ENCODE assay signal across 22 mouse cellular contexts in genomic region chr19:10975187-10975586, GRCm38 (mm10). TPM values are rescaled to one million over a fixed set of nuclear protein-coding genes. Genes with fewer than 3 reads are reported as not detected.
DNase-seq lines count a peak whose midpoint lies in the region; ATAC-seq and TF ChIP-seq lines count a peak whose summit lies in the region.
"Had no signal": no experiment of that assay in that cellular context is flagged by ENCODE, and none has a peak within 500 bp of the region (broad histone marks: within the 10 kb centered on the region; RNA-seq: fewer than 3 reads in every experiment).

No protein-coding gene starts in this region.

- TF ChIP-seq CTCF in testis, adult 2 months (IDR thresholded peaks at IDR 0.05; ENCODE audit: control insufficient read depth, insufficient read depth, insufficient replicate concordance, low read depth, low read length), result no peak

- no peak overlapping the region for H3K4me3 ChIP-seq in testis, adult 2 months (ENCODE audit: control insufficient read depth, low read depth, low read length)
- no peak overlapping the region for H3K4me3 ChIP-seq in intestine, embryonic 14.5 days (ENCODE audit: low read depth, low read length)
- H3K4me3 ChIP-seq in myocyte, result no peak overlapping the region
- H3K4me3 ChIP-seq: embryonic facial prominence, embryonic 13.5 days; forebrain, embryonic 12.5 days; heart, embryonic 10.5 days; heart, embryonic 15.5 days; hindbrain, embryonic 13.5 days had no signal

- H3K4me2 ChIP-seq in intestine, embryonic 14.5 days (ENCODE audit: low read length), result no peak overlapping the region
- peak overlapping the region; percentile 54 for H3K4me2 ChIP-seq in myocyte (ENCODE audit: low read depth)
- H3K4me2 ChIP-seq: embryonic facial prominence, embryonic 13.5 days; forebrain, embryonic 12.5 days; heart, embryonic 15.5 days; hindbrain, embryonic 13.5 days had no signal

- no peak for DNase-seq in testis, postnatal 10 days (ENCODE audit: low spot score)
- DNase-seq in intestine, embryonic 14.5 days (ENCODE audit: low spot score), result no peak
- no peak for DNase-seq in kidney, postnatal 10 days
- DNase-seq in c-Kit-positive CD71-positive TER-119-positive erythroid progenitor cells, embryonic 14.5 days (ENCODE audit: low spot score), result no peak
- DNase-seq in adrenal gland, adult (ENCODE audit: inconsistent age in 2 of 2, low spot score in 1 of 2), result no peak
- DNase-seq: adrenal gland, postnatal 14 days; cerebellum, adult 18-20 months; cerebellum, adult 9-11 months; cerebellum, postnatal 36 days; gastrocnemius, postnatal 10 days; heart, adult 18-20 months; heart, postnatal 14 days had no signal

- peaks cover 3% of the 10 kb centered on the region; the same call in 1 of the 2 replicates for H3K4me1 ChIP-seq in testis, adult 2 months (ENCODE audit: control insufficient read depth, insufficient read depth, low read length)
- peaks cover 20% of the 10 kb centered on the region for H3K4me1 ChIP-seq in intestine, embryonic 14.5 days (replicated peaks; ENCODE audit: control insufficient read depth, insufficient read depth, low read length)
- H3K4me1 ChIP-seq: hindbrain, embryonic 13.5 days had no signal

- no peaks in the 10 kb centered on the region for H3K36me3 ChIP-seq in testis, adult 2 months (ENCODE audit: control insufficient read depth, insufficient read depth, low read length)
- H3K36me3 ChIP-seq in intestine, embryonic 14.5 days (ENCODE audit: control insufficient read depth, insufficient read depth, low read length), result no peaks in the 10 kb centered on the region
- H3K36me3 ChIP-seq in myocyte (ENCODE audit: control insufficient read depth, insufficient read depth), result no peaks in the 10 kb centered on the region
- H3K36me3 ChIP-seq: embryonic facial prominence, embryonic 13.5 days; forebrain, embryonic 12.5 days; G1E; heart, embryonic 10.5 days; heart, embryonic 15.5 days; hindbrain, embryonic 13.5 days had no signal

- no peak overlapping the region for H3ac ChIP-seq in myocyte (ENCODE audit: control insufficient read depth, insufficient read length)

- no peak for TF ChIP-seq POLR2A in testis, adult 2 months (IDR thresholded peaks at IDR 0.05; ENCODE audit: control insufficient read depth, low read depth, low read length)
- TF ChIP-seq POLR2A in myocyte (IDR thresholded peaks at IDR 0.05; ENCODE audit: insufficient read length, low read depth), result no peak

- WGBS in intestine, embryonic 14.5 days, result 81% methylated on average over 2 of the region's 2 CpGs

- no peaks in the 10 kb centered on the region for H3K27me3 ChIP-seq in testis, adult 2 months (ENCODE audit: control insufficient read depth, insufficient read depth, low read length)
- no peaks in the 10 kb centered on the region for H3K27me3 ChIP-seq in intestine, embryonic 14.5 days (replicated peaks; ENCODE audit: control insufficient read depth, insufficient read depth, low read length)
- no peaks in the 10 kb centered on the region for H3K27me3 ChIP-seq in myocyte (ENCODE audit: control insufficient read depth, insufficient read depth, insufficient read length)
- H3K27me3 ChIP-seq: embryonic facial prominence, embryonic 13.5 days; forebrain, embryonic 12.5 days; heart, embryonic 15.5 days; hindbrain, embryonic 13.5 days had no signal

- no peak for ATAC-seq in intestine, embryonic 14.5 days (replicated peaks; ENCODE audit: low FRiP score, low TSS enrichment, low read depth)
- ATAC-seq: forebrain, embryonic 16.5 days; hindbrain, postnatal 0 days had no signal

- no peaks in the 10 kb centered on the region; the same call in 1 of the 2 replicates for H3K9me3 ChIP-seq in intestine, embryonic 14.5 days (ENCODE audit: control insufficient read depth, low read length)
- H3K9me3 ChIP-seq: embryonic facial prominence, embryonic 13.5 days; G1E; heart, embryonic 10.5 days; heart, embryonic 15.5 days had no signal

- no peak overlapping the region for H3K9ac ChIP-seq in intestine, embryonic 14.5 days (ENCODE audit: low read length)
- H3K9ac ChIP-seq: embryonic facial prominence, embryonic 13.5 days; forebrain, embryonic 12.5 days; heart, embryonic 15.5 days; hindbrain, embryonic 13.5 days had no signal

- H3K27ac ChIP-seq in testis, adult 2 months (ENCODE audit: control insufficient read depth, insufficient read depth, low read depth, low read length), result peak overlapping the region; percentile 16; the same call in 1 of the 2 replicates
- H3K27ac ChIP-seq in intestine, embryonic 14.5 days (ENCODE audit: low read depth), result peak overlapping the region; percentile 79
- H3K27ac ChIP-seq: embryonic facial prominence, embryonic 13.5 days; forebrain, embryonic 12.5 days; heart, embryonic 10.5 days; heart, embryonic 15.5 days; hindbrain, embryonic 13.5 days; hindbrain, postnatal 0 days had no signal

- no peaks in the 10 kb centered on the region for H3K79me2 ChIP-seq in myocyte (ENCODE audit: control insufficient read depth, insufficient read depth)

TF ChIP-seq in myocyte, 11 proteins besides CTCF, POLR2A, EP300 and RAD21:
- TF ChIP-seq POLR2AphosphoS2 (IDR thresholded peaks at IDR 0.05; ENCODE audit: insufficient read length, low read depth) (no peak), USF1 (IDR thresholded peaks at IDR 0.05; ENCODE audit: low read depth) (peak; percentile 70)

RNA-seq across cellular contexts. Expression of gene Ms4a10, which starts 0.7 kb away (rescaled TPM):
- 0.48 and 2.2 TPM in 2 replicates for polyA plus RNA-seq in testis, adult 2 months (2012; rRNA removed)
- polyA plus RNA-seq in intestine, embryonic 14.5 days (2014; fragmentation: Nextera tagmentation; extraction: Ambion mirVana), result 7.9 TPM in 2 replicates
- 0.30 TPM for polyA plus RNA-seq in myocyte (2012; fragmentation: generic; extraction: Trizol)
- polyA plus RNA-seq: embryonic facial prominence, embryonic 13.5 days; forebrain, embryonic 12.5 days; forebrain, embryonic 16.5 days; heart, embryonic 15.5 days; hindbrain, embryonic 13.5 days; hindbrain, postnatal 0 days had no signal

RNA-seq across cellular contexts. Expression of gene Ms4a15, which starts 17.9 kb away (rescaled TPM):
- polyA plus RNA-seq in testis, adult 2 months (2012; rRNA removed), result 0.11 and 0.65 TPM in 2 replicates
- 0.24 and 0.34 TPM in 2 replicates for polyA plus RNA-seq in intestine, embryonic 14.5 days (2014; fragmentation: Nextera tagmentation; extraction: Ambion mirVana)
- not detected for polyA plus RNA-seq in myocyte (2012; fragmentation: generic; extraction: Trizol)
- polyA plus RNA-seq: embryonic facial prominence, embryonic 13.5 days; forebrain, embryonic 12.5 days; heart, embryonic 10.5 days; heart, embryonic 15.5 days; hindbrain, embryonic 13.5 days; hindbrain, postnatal 0 days had no signal

RNA-seq across cellular contexts. Expression of gene Ccdc86, which starts 26.1 kb away (rescaled TPM):
- 13.5 and 15.3 TPM in 2 replicates for polyA plus RNA-seq in testis, adult 2 months (2012; rRNA removed)
- polyA plus RNA-seq in intestine, embryonic 14.5 days (2014; fragmentation: Nextera tagmentation; extraction: Ambion mirVana), result 29.7 and 32.4 TPM in 2 replicates
- 33.1 TPM for polyA plus RNA-seq in myocyte (2012; fragmentation: generic; extraction: Trizol)

RNA-seq across cellular contexts. Expression of gene Ptgdr2, which starts 38.2 kb away (rescaled TPM):
- 0.88 and 1.2 TPM in 2 replicates for polyA plus RNA-seq in testis, adult 2 months (2012; rRNA removed)
- polyA plus RNA-seq in intestine, embryonic 14.5 days (2014; fragmentation: Nextera tagmentation; extraction: Ambion mirVana), result 0.07 TPM in 1 of 2 replicates, not detected in the other
- polyA plus RNA-seq in myocyte (2012; fragmentation: generic; extraction: Trizol), result 0.10 TPM
- polyA plus RNA-seq: G1E had no signal

RNA-seq across cellular contexts. Expression of gene Ms4a18, which starts 42.6 kb away (rescaled TPM):
- 0.83 and 1.2 TPM in 2 replicates for polyA plus RNA-seq in testis, adult 2 months (2012; rRNA removed)
- polyA plus RNA-seq in intestine, embryonic 14.5 days (2014; fragmentation: Nextera tagmentation; extraction: Ambion mirVana), result 15.4 and 20.8 TPM in 2 replicates
- polyA plus RNA-seq in myocyte (2012; fragmentation: generic; extraction: Trizol), result 0.04 TPM
- polyA plus RNA-seq: embryonic facial prominence, embryonic 13.5 days; forebrain, embryonic 12.5 days; forebrain, embryonic 16.5 days; G1E; heart, embryonic 10.5 days; heart, embryonic 15.5 days; hindbrain, embryonic 13.5 days; hindbrain, postnatal 0 days had no signal
